Mouse (Mus musculus) cortical plate, adult 2 months (tissue): ENCODE results near the gene Rasal3.

Experiments
- CTCF ChIP-seq: fragments of 200-500 bp; IDR thresholded peaks from 2 replicates; pipeline ENCODE4 v1.5.1; 2011; ENCODE audit warnings: mild to moderate bottlenecking, control low read depth, low read length; ENCODE audit not compliant: insufficient read depth; ENCODE audit errors: extremely low read depth
- POLR2A ChIP-seq: fragments of 200-500 bp; IDR thresholded peaks from 2 replicates; pipeline ENCODE4 v1.6.1; 2011; ENCODE audit warnings: mild to moderate bottlenecking, low read length, control low read depth; ENCODE audit not compliant: insufficient read depth; ENCODE audit errors: extremely low read depth

GRCm38 (mm10) chr17:32367706-32368105 lies 35.7 kb downstream of the Rasal3 start:
- TF ChIP-seq POLR2A (no peak), CTCF (no peak)
